Mouse (Mus musculus): ENCODE results near the gene Ptprt. TPM values are rescaled to one million over a fixed set of nuclear protein-coding genes. Genes with fewer than 3 reads are reported as not detected.

The Ptprt gene
- polyA plus RNA-seq, 1 experiment from 2014 or later = 3.4 TPM

GRCm38 (mm10) chr2:161813326-161813725 lies 847.6 kb downstream of the Ptprt start:
- no peak for DNase-seq
- no peak for TF ChIP-seq CTCF (IDR thresholded peaks at IDR 0.05; ENCODE audit: low read depth)
- no peaks in the 10 kb centered on the region for H3K36me3 ChIP-seq (ENCODE audit: insufficient read depth)

GRCm38 (mm10) chr2:161808086-161808801 lies 852.7 kb downstream of the Ptprt start:
- H3K4me2 ChIP-seq = no peak overlapping the region
- H3K36me3 ChIP-seq (ENCODE audit: insufficient read depth) = no peaks in the 10 kb centered on the region
- H3K4me1 ChIP-seq (ENCODE audit: insufficient read depth) = no peaks in the 10 kb centered on the region
- WGBS = 59% methylated on average over 9 of the region's 9 CpGs
- no peaks in the 10 kb centered on the region for H3K27me3 ChIP-seq (ENCODE audit: insufficient read depth, low read length)
- H3K4me3 ChIP-seq (ENCODE audit: low read depth, low read length) = no peak overlapping the region
- no peak for ATAC-seq (ENCODE audit: insufficient read depth)
- peak; percentile 71 for DNase-seq
- no peak overlapping the region for H3K27ac ChIP-seq (ENCODE audit: low read depth)
- H3K9me3 ChIP-seq (ENCODE audit: low read depth, low read length) = no peaks in the 10 kb centered on the region
- TF ChIP-seq CTCF (IDR thresholded peaks at IDR 0.05; ENCODE audit: low read depth) = no peak
- no peak overlapping the region for H3K9ac ChIP-seq

More at GRCm38 (mm10) chr2:161813326-161813725, 847.6 kb downstream of the Ptprt start:
- no peak for ATAC-seq (ENCODE audit: insufficient read depth)
- H3K4me3 ChIP-seq (ENCODE audit: low read depth, low read length) = no peak overlapping the region
- H3K4me1 ChIP-seq (ENCODE audit: insufficient read depth) = no peaks in the 10 kb centered on the region
- no peaks in the 10 kb centered on the region for H3K27me3 ChIP-seq (ENCODE audit: insufficient read depth, low read length)
- no peak overlapping the region for H3K9ac ChIP-seq
- H3K9me3 ChIP-seq (ENCODE audit: low read depth, low read length) = no peaks in the 10 kb centered on the region
- WGBS = 60% methylated on average over 1 of the region's 1 CpGs
- no peak overlapping the region for H3K4me2 ChIP-seq
- H3K27ac ChIP-seq (ENCODE audit: low read depth) = no peak overlapping the region

GRCm38 (mm10) chr2:161806287-161807007 lies 854.5 kb downstream of the Ptprt start:
- TF ChIP-seq CTCF (IDR thresholded peaks at IDR 0.05; ENCODE audit: low read depth) = no peak
- ATAC-seq (ENCODE audit: insufficient read depth) (no peak; the same call in 1 of the 2 replicates), DNase-seq (no peak)
- Histone ChIP-seq H3K4me3 (ENCODE audit: low read depth, low read length) (no peak overlapping the region), H3K9me3 (ENCODE audit: low read depth, low read length) (no peaks in the 10 kb centered on the region), H3K27ac (ENCODE audit: low read depth) (no peak overlapping the region), H3K36me3 (ENCODE audit: insufficient read depth) (no peaks in the 10 kb centered on the region), H3K27me3 (ENCODE audit: insufficient read depth, low read length) (no peaks in the 10 kb centered on the region), H3K9ac (no peak overlapping the region), H3K4me1 (ENCODE audit: insufficient read depth) (no peaks in the 10 kb centered on the region), H3K4me2 (no peak overlapping the region)
- WGBS = 50% methylated on average over 8 of the region's 8 CpGs

- no peaks in the 10 kb centered on the region for H3K36me3 ChIP-seq (ENCODE audit: insufficient read depth)
- H3K4me1 ChIP-seq (ENCODE audit: insufficient read depth) = no peaks in the 10 kb centered on the region
- H3K27me3 ChIP-seq (ENCODE audit: insufficient read depth, low read length) = no peaks in the 10 kb centered on the region
- TF ChIP-seq CTCF (IDR thresholded peaks at IDR 0.05; ENCODE audit: low read depth) = no peak
- H3K27ac ChIP-seq (ENCODE audit: low read depth) = no peak overlapping the region
- ATAC-seq (ENCODE audit: insufficient read depth) (no peak), DNase-seq (no peak)
- no peak overlapping the region for H3K4me3 ChIP-seq (ENCODE audit: low read depth, low read length)
- H3K9me3 ChIP-seq (ENCODE audit: low read depth, low read length) = no peaks in the 10 kb centered on the region
- no peak overlapping the region for H3K9ac ChIP-seq
- no peak overlapping the region for H3K4me2 ChIP-seq
- 85% methylated on average over 6 of the region's 6 CpGs for WGBS
These were observed 861.0 kb downstream of the Ptprt start for GRCm38 (mm10) chr2:161799946-161800345.

- Histone ChIP-seq H3K4me3 (ENCODE audit: low read depth, low read length) (no peak overlapping the region), H3K9ac (no peak overlapping the region), H3K27me3 (ENCODE audit: insufficient read depth, low read length) (no peaks in the 10 kb centered on the region), H3K9me3 (ENCODE audit: low read depth, low read length) (no peaks in the 10 kb centered on the region), H3K4me2 (no peak overlapping the region), H3K36me3 (ENCODE audit: insufficient read depth) (no peaks in the 10 kb centered on the region), H3K27ac (ENCODE audit: low read depth) (no peak overlapping the region), H3K4me1 (ENCODE audit: insufficient read depth) (no peaks in the 10 kb centered on the region)
- no peak for TF ChIP-seq CTCF (IDR thresholded peaks at IDR 0.05; ENCODE audit: low read depth)
- ATAC-seq (ENCODE audit: insufficient read depth) = no peak
- 75% methylated on average over 2 of the region's 2 CpGs for WGBS
- DNase-seq = no peak
These were observed 893.4 kb downstream of the Ptprt start for GRCm38 (mm10) chr2:161767528-161767927.

GRCm38 (mm10) chr2:161713024-161713423 lies 947.9 kb downstream of the Ptprt start:
- H3K27me3 ChIP-seq (ENCODE audit: insufficient read depth, low read length) = no peaks in the 10 kb centered on the region
- H3K4me2 ChIP-seq = no peak overlapping the region
- H3K27ac ChIP-seq (ENCODE audit: low read depth) = no peak overlapping the region
- no peaks in the 10 kb centered on the region for H3K36me3 ChIP-seq (ENCODE audit: insufficient read depth)
- 33% methylated on average over 4 of the region's 4 CpGs for WGBS
- no peaks in the 10 kb centered on the region for H3K9me3 ChIP-seq (ENCODE audit: low read depth, low read length)
- DNase-seq (no peak), ATAC-seq (ENCODE audit: insufficient read depth) (no peak)
- TF ChIP-seq CTCF (IDR thresholded peaks at IDR 0.05; ENCODE audit: low read depth) = no peak
- no peak overlapping the region for H3K9ac ChIP-seq
- H3K4me3 ChIP-seq (ENCODE audit: low read depth, low read length) = no peak overlapping the region
- no peaks in the 10 kb centered on the region for H3K4me1 ChIP-seq (ENCODE audit: insufficient read depth)

GRCm38 (mm10) chr2:161709316-161709715 lies 951.6 kb downstream of the Ptprt start:
- H3K9ac ChIP-seq = no peak overlapping the region
- no peak overlapping the region for H3K4me2 ChIP-seq
- no peaks in the 10 kb centered on the region for H3K9me3 ChIP-seq (ENCODE audit: low read depth, low read length)
- DNase-seq (no peak), ATAC-seq (ENCODE audit: insufficient read depth) (no peak)
- H3K27me3 ChIP-seq (ENCODE audit: insufficient read depth, low read length) = no peaks in the 10 kb centered on the region
- H3K4me1 ChIP-seq (ENCODE audit: insufficient read depth) = no peaks in the 10 kb centered on the region
- H3K27ac ChIP-seq (ENCODE audit: low read depth) = no peak overlapping the region
- no peak overlapping the region for H3K4me3 ChIP-seq (ENCODE audit: low read depth, low read length)
- H3K36me3 ChIP-seq (ENCODE audit: insufficient read depth) = no peaks in the 10 kb centered on the region
- no peak for TF ChIP-seq CTCF (IDR thresholded peaks at IDR 0.05; ENCODE audit: low read depth)
- WGBS = 73% methylated on average over 5 of the region's 5 CpGs

All from lung, embryonic 14.5 days (tissue).